Mouse (Mus musculus) urinary bladder, adult 2 months (tissue): ENCODE measurements around the gene Gcdh. TPM values are rescaled to one million over a fixed set of nuclear protein-coding genes. Genes with fewer than 3 reads are reported as not detected.

Experiments used
- polyA plus RNA-seq: library from polyadenylated mRNA; depleted of rRNA; stranded (reverse); fragments of >200 nt; gene quantifications from 2 replicates; pipeline ENCODE4 v1.2.3, GENCODE M21; 2012; rRNA removed

The Gcdh gene
- polyA plus RNA-seq, 1 experiment, result 31.4 TPM

Other genes starting within 250 kb of the Gcdh start
- gene Ier2, start 231.1 kb downstream of the Gcdh start, polyA plus RNA-seq, result 14.7 and 23.3 TPM in 2 replicates
- gene Trmt1, start 207.6 kb downstream of the Gcdh start, polyA plus RNA-seq, result 71.7 and 76.3 TPM in 2 replicates
- gene Nacc1, start 206.1 kb downstream of the Gcdh start, polyA plus RNA-seq, result 39.5 and 49.4 TPM in 2 replicates
- 7.8 and 8.7 TPM in 2 replicates for gene Lyl1, start 192.5 kb downstream of the Gcdh start, polyA plus RNA-seq
- gene G430095P16Rik, start 170.9 kb downstream of the Gcdh start, polyA plus RNA-seq, result 1.0 and 1.2 TPM in 2 replicates
- 21.7 and 77.0 TPM in 2 replicates for gene Nfix, start 93.6 kb downstream of the Gcdh start, polyA plus RNA-seq
- gene Dand5, start 71.1 kb downstream of the Gcdh start, polyA plus RNA-seq, result 4.7 and 4.8 TPM in 2 replicates
- 22.0 and 22.2 TPM in 2 replicates for gene Gadd45gip1, start 62.4 kb downstream of the Gcdh start, polyA plus RNA-seq
- 63.3 and 69.9 TPM in 2 replicates for gene Rad23a, start 53.3 kb downstream of the Gcdh start, polyA plus RNA-seq
- 362 and 430 TPM in 2 replicates for gene Calr, start 47.0 kb downstream of the Gcdh start, polyA plus RNA-seq
- gene Farsa, start 36.9 kb downstream of the Gcdh start, polyA plus RNA-seq, result 39.2 and 51.4 TPM in 2 replicates
- gene Syce2, start 21.8 kb downstream of the Gcdh start, polyA plus RNA-seq, result 2.8 and 3.2 TPM in 2 replicates
- gene Klf1, start 8.0 kb upstream of the Gcdh start, polyA plus RNA-seq, result 0.15 TPM in 2 replicates
- gene Dnase2a, start 14.6 kb upstream of the Gcdh start, polyA plus RNA-seq, result 18.4 and 20.4 TPM in 2 replicates
- 0.17 and 0.19 TPM in 2 replicates for gene Mast1, start 43.4 kb upstream of the Gcdh start, polyA plus RNA-seq
- not detected in 2 replicates for gene Rtbdn, start 53.1 kb upstream of the Gcdh start, polyA plus RNA-seq
- gene Gm49661, start 75.5 kb upstream of the Gcdh start, polyA plus RNA-seq, result not detected in 2 replicates
- gene Prdx2, start 75.7 kb upstream of the Gcdh start, polyA plus RNA-seq, result 215 and 231 TPM in 2 replicates
- gene Rnaseh2a, start 75.8 kb upstream of the Gcdh start, polyA plus RNA-seq, result 49.4 and 49.5 TPM in 2 replicates
- 97.4 and 121 TPM in 2 replicates for gene Junb, start 84.8 kb upstream of the Gcdh start, polyA plus RNA-seq
- gene Hook2, start 96.7 kb upstream of the Gcdh start, polyA plus RNA-seq, result 26.9 and 28.5 TPM in 2 replicates
- gene Best2, start 120.6 kb upstream of the Gcdh start, polyA plus RNA-seq, result 0.04 TPM in 1 of 2 replicates, not detected in the other
- 113 and 136 TPM in 2 replicates for gene Asna1, start 131.4 kb upstream of the Gcdh start, polyA plus RNA-seq
- 109 and 140 TPM in 2 replicates for gene Trir, start 132.9 kb upstream of the Gcdh start, polyA plus RNA-seq
- 50.0 and 53.0 TPM in 2 replicates for gene Tnpo2, start 143.0 kb upstream of the Gcdh start, polyA plus RNA-seq
- 38.9 and 54.7 TPM in 2 replicates for gene Fbxw9, start 166.1 kb upstream of the Gcdh start, polyA plus RNA-seq
- gene Gm5741, start 174.1 kb upstream of the Gcdh start, polyA plus RNA-seq, result 0.43 and 1.2 TPM in 2 replicates
- gene Dhps, start 177.8 kb upstream of the Gcdh start, polyA plus RNA-seq, result 41.0 and 47.1 TPM in 2 replicates
- gene Wdr83os, start 186.8 kb upstream of the Gcdh start, polyA plus RNA-seq, result 95.6 and 103 TPM in 2 replicates
- 35.8 and 45.7 TPM in 2 replicates for gene Wdr83, start 187.4 kb upstream of the Gcdh start, polyA plus RNA-seq
- 72.9 and 74.8 TPM in 2 replicates for gene Man2b1, start 189.3 kb upstream of the Gcdh start, polyA plus RNA-seq
- 3.9 and 4.3 TPM in 2 replicates for gene Zfp791, start 229.2 kb upstream of the Gcdh start, polyA plus RNA-seq